Mouse (Mus musculus): ENCODE measurements around the gene Srsf12. TPM values are rescaled to one million over a fixed set of nuclear protein-coding genes. Genes with fewer than 3 reads are reported as not detected.

Srsf12 gene
- polyA plus RNA-seq, 1 experiment: 1.6 TPM

GRCm38 (mm10) chr4:33249716-33250230, 41.0 kb downstream of the Srsf12 start:
- Histone ChIP-seq H3K4me3 (ENCODE audit: control insufficient read depth, low read depth, low read length) (no peak overlapping the region), H3K4me1 (ENCODE audit: control insufficient read depth, insufficient read depth, low read length) (peaks cover 5% of the 10 kb centered on the region), H3K36me3 (ENCODE audit: control insufficient read depth, insufficient read depth, low read length) (peaks cover 3% of the 10 kb centered on the region), H3K27ac (ENCODE audit: control insufficient read depth, insufficient read depth, low read depth, low read length) (no peak overlapping the region), H3K27me3 (ENCODE audit: control insufficient read depth, insufficient read depth, low read length) (no peaks in the 10 kb centered on the region)
- TF ChIP-seq CTCF (IDR thresholded peaks at IDR 0.05; ENCODE audit: control insufficient read depth, insufficient read depth, insufficient replicate concordance, low read depth, low read length) (no peak), POLR2A (IDR thresholded peaks at IDR 0.05; ENCODE audit: control insufficient read depth, low read depth, low read length) (no peak)

- Histone ChIP-seq H3K36me3 (ENCODE audit: control insufficient read depth, insufficient read depth, low read length) (peaks cover 1% of the 10 kb centered on the region; the same call in 1 of the 2 replicates), H3K27me3 (ENCODE audit: control insufficient read depth, insufficient read depth, low read length) (no peaks in the 10 kb centered on the region), H3K4me3 (ENCODE audit: control insufficient read depth, low read depth, low read length) (no peak overlapping the region), H3K27ac (ENCODE audit: control insufficient read depth, insufficient read depth, low read depth, low read length) (no peak overlapping the region), H3K4me1 (ENCODE audit: control insufficient read depth, insufficient read depth, low read length) (peaks cover 5% of the 10 kb centered on the region)
- TF ChIP-seq POLR2A (IDR thresholded peaks at IDR 0.05; ENCODE audit: control insufficient read depth, low read depth, low read length) (no peak), CTCF (IDR thresholded peaks at IDR 0.05; ENCODE audit: control insufficient read depth, insufficient read depth, insufficient replicate concordance, low read depth, low read length) (no peak)
These were observed 42.1 kb downstream of the Srsf12 start for GRCm38 (mm10) chr4:33250867-33251266.

- H3K36me3 ChIP-seq (ENCODE audit: control insufficient read depth, insufficient read depth, low read length): no peaks in the 10 kb centered on the region
- H3K4me3 ChIP-seq (ENCODE audit: control insufficient read depth, low read depth, low read length): no peak overlapping the region
- no peak overlapping the region for H3K27ac ChIP-seq (ENCODE audit: control insufficient read depth, insufficient read depth, low read depth, low read length)
- no peaks in the 10 kb centered on the region for H3K27me3 ChIP-seq (ENCODE audit: control insufficient read depth, insufficient read depth, low read length)
- TF ChIP-seq POLR2A (IDR thresholded peaks at IDR 0.05; ENCODE audit: control insufficient read depth, low read depth, low read length): no peak
- no peak for TF ChIP-seq CTCF (IDR thresholded peaks at IDR 0.05; ENCODE audit: control insufficient read depth, insufficient read depth, insufficient replicate concordance, low read depth, low read length)
- H3K4me1 ChIP-seq (ENCODE audit: control insufficient read depth, insufficient read depth, low read length): peaks cover 6% of the 10 kb centered on the region
These were observed 45.9 kb downstream of the Srsf12 start for GRCm38 (mm10) chr4:33254706-33255105.

- Histone ChIP-seq H3K27ac (ENCODE audit: control insufficient read depth, insufficient read depth, low read depth, low read length) (no peak overlapping the region; the same call in 1 of the 2 replicates), H3K4me3 (ENCODE audit: control insufficient read depth, low read depth, low read length) (no peak overlapping the region), H3K4me1 (ENCODE audit: control insufficient read depth, insufficient read depth, low read length) (peaks cover 11% of the 10 kb centered on the region), H3K36me3 (ENCODE audit: control insufficient read depth, insufficient read depth, low read length) (no peaks in the 10 kb centered on the region), H3K27me3 (ENCODE audit: control insufficient read depth, insufficient read depth, low read length) (no peaks in the 10 kb centered on the region)
- TF ChIP-seq CTCF (IDR thresholded peaks at IDR 0.05; ENCODE audit: control insufficient read depth, insufficient read depth, insufficient replicate concordance, low read depth, low read length) (no peak), POLR2A (IDR thresholded peaks at IDR 0.05; ENCODE audit: control insufficient read depth, low read depth, low read length) (no peak)
These were observed 48.6 kb downstream of the Srsf12 start for GRCm38 (mm10) chr4:33257263-33257964.

GRCm38 (mm10) chr4:33260311-33260710, 51.5 kb downstream of the Srsf12 start:
- H3K27ac ChIP-seq (ENCODE audit: control insufficient read depth, insufficient read depth, low read depth, low read length): no peak overlapping the region
- TF ChIP-seq POLR2A (IDR thresholded peaks at IDR 0.05; ENCODE audit: control insufficient read depth, low read depth, low read length) (no peak), CTCF (IDR thresholded peaks at IDR 0.05; ENCODE audit: control insufficient read depth, insufficient read depth, insufficient replicate concordance, low read depth, low read length) (no peak)
- peaks cover 16% of the 10 kb centered on the region for H3K4me1 ChIP-seq (ENCODE audit: control insufficient read depth, insufficient read depth, low read length)
- no peak overlapping the region for H3K4me3 ChIP-seq (ENCODE audit: control insufficient read depth, low read depth, low read length)
- no peaks in the 10 kb centered on the region for H3K27me3 ChIP-seq (ENCODE audit: control insufficient read depth, insufficient read depth, low read length)
- no peaks in the 10 kb centered on the region for H3K36me3 ChIP-seq (ENCODE audit: control insufficient read depth, insufficient read depth, low read length)

- H3K36me3 ChIP-seq (ENCODE audit: control insufficient read depth, insufficient read depth, low read length): no peaks in the 10 kb centered on the region
- peak overlapping the region; percentile 80 for H3K27ac ChIP-seq (ENCODE audit: control insufficient read depth, insufficient read depth, low read depth, low read length)
- H3K4me1 ChIP-seq (ENCODE audit: control insufficient read depth, insufficient read depth, low read length): peaks cover 17% of the 10 kb centered on the region
- no peaks in the 10 kb centered on the region for H3K27me3 ChIP-seq (ENCODE audit: control insufficient read depth, insufficient read depth, low read length)
- no peak overlapping the region; the same call in 1 of the 2 replicates for H3K4me3 ChIP-seq (ENCODE audit: control insufficient read depth, low read depth, low read length)
- no peak for TF ChIP-seq POLR2A (IDR thresholded peaks at IDR 0.05; ENCODE audit: control insufficient read depth, low read depth, low read length)
These were observed 52.5 kb downstream of the Srsf12 start for GRCm38 (mm10) chr4:33261311-33261753.

- Histone ChIP-seq H3K4me3 (ENCODE audit: control insufficient read depth, low read depth, low read length) (no peak overlapping the region), H3K27ac (ENCODE audit: control insufficient read depth, insufficient read depth, low read depth, low read length) (no peak overlapping the region), H3K27me3 (ENCODE audit: control insufficient read depth, insufficient read depth, low read length) (no peaks in the 10 kb centered on the region), H3K4me1 (ENCODE audit: control insufficient read depth, insufficient read depth, low read length) (peaks cover 12% of the 10 kb centered on the region), H3K36me3 (ENCODE audit: control insufficient read depth, insufficient read depth, low read length) (no peaks in the 10 kb centered on the region)
- TF ChIP-seq POLR2A (IDR thresholded peaks at IDR 0.05; ENCODE audit: control insufficient read depth, low read depth, low read length) (no peak), CTCF (IDR thresholded peaks at IDR 0.05; ENCODE audit: control insufficient read depth, insufficient read depth, insufficient replicate concordance, low read depth, low read length) (no peak)
These were observed 54.1 kb downstream of the Srsf12 start for GRCm38 (mm10) chr4:33262897-33263296.
